Mouse (Mus musculus): ENCODE results near the gene 1700042G07Rik. TPM values are rescaled to one million over a fixed set of nuclear protein-coding genes. Genes with fewer than 3 reads are reported as not detected.
A peak's percentile ranks its signal among the peaks of the same experiment; 100 is the strongest.

The 1700042G07Rik gene
- polyA plus RNA-seq, 1 experiment from 2014 or later = not detected

- Histone ChIP-seq H3K4me1 (replicated peaks) (no peaks in the 10 kb centered on the region), H3K27ac (no peak overlapping the region), H3K4me2 (replicated peaks) (no peak overlapping the region), H3K9ac (replicated peaks) (no peak overlapping the region), H3K36me3 (no peaks in the 10 kb centered on the region), H3K4me3 (replicated peaks) (no peak overlapping the region), H3K27me3 (no peaks in the 10 kb centered on the region), H3K9me3 (no peaks in the 10 kb centered on the region)
- ATAC-seq = no peak
- 85% methylated on average over 8 of the region's 8 CpGs for WGBS
Measured at GRCm38 (mm10) chr4:116165708-116166407, 7.3 kb upstream of the 1700042G07Rik start.

GRCm38 (mm10) chr4:116167404-116167803, 5.8 kb upstream of the 1700042G07Rik start, which contains the start of gene Tspan1:
Gene Tspan1, minus strand, starts transcription at chr4:116167601.
- H3K9ac ChIP-seq (replicated peaks) = no peak within 1 kb of the TSS
- no peaks in the 10 kb centered on the region for H3K27me3 ChIP-seq
- no peak within 1 kb of the TSS for H3K4me2 ChIP-seq (replicated peaks)
- H3K36me3 ChIP-seq = no peaks in the 10 kb centered on the region
- no peak within 1 kb of the TSS for H3K4me3 ChIP-seq (replicated peaks)
- no peak for ATAC-seq
- no peak within 1 kb of the TSS for H3K27ac ChIP-seq
- no peaks in the 10 kb centered on the region for H3K9me3 ChIP-seq
- no peaks in the 10 kb centered on the region for H3K4me1 ChIP-seq (replicated peaks)
- 42% methylated on average over 7 of the region's 7 CpGs for WGBS

GRCm38 (mm10) chr4:116168617-116169352, 4.4 kb upstream of the 1700042G07Rik start:
- Histone ChIP-seq H3K9me3 (no peaks in the 10 kb centered on the region), H3K4me2 (replicated peaks) (no peak overlapping the region), H3K4me3 (replicated peaks) (no peak overlapping the region), H3K27ac (no peak overlapping the region), H3K9ac (replicated peaks) (no peak overlapping the region), H3K4me1 (replicated peaks) (no peaks in the 10 kb centered on the region), H3K27me3 (no peaks in the 10 kb centered on the region), H3K36me3 (no peaks in the 10 kb centered on the region)
- 86% methylated on average over 7 of the region's 8 CpGs for WGBS
- ATAC-seq = peak; percentile 84

GRCm38 (mm10) chr4:116169353-116169672, 3.9 kb upstream of the 1700042G07Rik start:
- no peaks in the 10 kb centered on the region for H3K36me3 ChIP-seq
- no peaks in the 10 kb centered on the region for H3K9me3 ChIP-seq
- no peak overlapping the region for H3K4me3 ChIP-seq (replicated peaks)
- no peak overlapping the region for H3K27ac ChIP-seq
- H3K9ac ChIP-seq (replicated peaks) = no peak overlapping the region
- WGBS = 73% methylated on average over 3 of the region's 3 CpGs
- ATAC-seq = peak; percentile 46
- H3K4me2 ChIP-seq (replicated peaks) = no peak overlapping the region
- no peaks in the 10 kb centered on the region for H3K27me3 ChIP-seq
- peaks cover 3% of the 10 kb centered on the region; the same call in 1 of the 2 replicates for H3K4me1 ChIP-seq (replicated peaks)

GRCm38 (mm10) chr4:116173752-116174151, 580 bp downstream of the 1700042G07Rik start:
- Histone ChIP-seq H3K36me3 (no peaks in the 10 kb centered on the region), H3K9me3 (no peaks in the 10 kb centered on the region), H3K4me2 (replicated peaks) (no peak overlapping the region), H3K27me3 (no peaks in the 10 kb centered on the region), H3K4me1 (replicated peaks) (peaks cover 33% of the 10 kb centered on the region), H3K4me3 (replicated peaks) (no peak overlapping the region), H3K27ac (no peak overlapping the region), H3K9ac (replicated peaks) (no peak overlapping the region)
- ATAC-seq = no peak
- 94% methylated on average over 4 of the region's 4 CpGs for WGBS

- Histone ChIP-seq H3K27me3 (no peaks in the 10 kb centered on the region), H3K4me1 (replicated peaks) (peaks cover 33% of the 10 kb centered on the region), H3K27ac (no peak overlapping the region), H3K36me3 (no peaks in the 10 kb centered on the region), H3K4me3 (replicated peaks) (no peak overlapping the region), H3K9ac (replicated peaks) (no peak overlapping the region), H3K9me3 (no peaks in the 10 kb centered on the region), H3K4me2 (replicated peaks) (no peak overlapping the region)
- WGBS = 42% methylated on average over 6 of the region's 6 CpGs
- no peak for ATAC-seq
Measured at GRCm38 (mm10) chr4:116174466-116175116, 1.4 kb downstream of the 1700042G07Rik start.

- H3K4me2 ChIP-seq (replicated peaks) = no peak overlapping the region
- no peak overlapping the region for H3K27ac ChIP-seq
- peaks cover 33% of the 10 kb centered on the region for H3K4me1 ChIP-seq (replicated peaks)
- no peak overlapping the region for H3K4me3 ChIP-seq (replicated peaks)
- H3K9me3 ChIP-seq = no peaks in the 10 kb centered on the region
- no peaks in the 10 kb centered on the region for H3K27me3 ChIP-seq
- H3K36me3 ChIP-seq = no peaks in the 10 kb centered on the region
- no peak for ATAC-seq
- H3K9ac ChIP-seq (replicated peaks) = no peak overlapping the region
Measured at GRCm38 (mm10) chr4:116175136-116175535, 2.0 kb downstream of the 1700042G07Rik start.

- ATAC-seq = no peak; the same call in 1 of the 2 replicates
- H3K9me3 ChIP-seq = no peaks in the 10 kb centered on the region
Measured at GRCm38 (mm10) chr4:116175711-116176542, 2.8 kb downstream of the 1700042G07Rik start.

GRCm38 (mm10) chr4:116176543-116176988, 3.4 kb downstream of the 1700042G07Rik start:
- H3K36me3 ChIP-seq = no peaks in the 10 kb centered on the region
- ATAC-seq = peak; percentile 90
- H3K9me3 ChIP-seq = no peaks in the 10 kb centered on the region
- H3K27me3 ChIP-seq = no peaks in the 10 kb centered on the region
- peaks cover 33% of the 10 kb centered on the region for H3K4me1 ChIP-seq (replicated peaks)
- 29% methylated on average over 10 of the region's 10 CpGs for WGBS
- peak overlapping the region; percentile 20 for H3K27ac ChIP-seq
- 0 out of 2 replicates have a peak overlapping the region, but pooled peaks have one; percentile 16 for H3K9ac ChIP-seq (replicated peaks)
- H3K4me3 ChIP-seq (replicated peaks) = no peak overlapping the region
- peak overlapping the region; percentile 22 for H3K4me2 ChIP-seq (replicated peaks)

More at GRCm38 (mm10) chr4:116175711-116176542, 2.8 kb downstream of the 1700042G07Rik start:
- no peak overlapping the region for H3K4me2 ChIP-seq (replicated peaks)
- H3K9ac ChIP-seq (replicated peaks) = no peak overlapping the region
- peaks cover 33% of the 10 kb centered on the region for H3K4me1 ChIP-seq (replicated peaks)
- H3K4me3 ChIP-seq (replicated peaks) = no peak overlapping the region
- WGBS = 65% methylated on average over 7 of the region's 7 CpGs
- no peaks in the 10 kb centered on the region for H3K36me3 ChIP-seq
- peak overlapping the region; percentile 20 for H3K27ac ChIP-seq
- no peaks in the 10 kb centered on the region for H3K27me3 ChIP-seq

GRCm38 (mm10) chr4:116177140-116177539, 4.0 kb downstream of the 1700042G07Rik start:
- H3K9ac ChIP-seq (replicated peaks) = peak overlapping the region; percentile 16; the same call in 1 of the 2 replicates
- no peak overlapping the region for H3K4me3 ChIP-seq (replicated peaks)
- H3K4me1 ChIP-seq (replicated peaks) = peaks cover 33% of the 10 kb centered on the region
- no peak overlapping the region for H3K27ac ChIP-seq
- peak overlapping the region; percentile 22 for H3K4me2 ChIP-seq (replicated peaks)
- H3K36me3 ChIP-seq = no peaks in the 10 kb centered on the region
- ATAC-seq = no peak; the same call in 1 of the 2 replicates
- no peaks in the 10 kb centered on the region for H3K9me3 ChIP-seq
- 30% methylated on average over 5 of the region's 5 CpGs for WGBS
- H3K27me3 ChIP-seq = no peaks in the 10 kb centered on the region

- Histone ChIP-seq H3K27me3 (peaks cover 5% of the 10 kb centered on the region; the same call in 1 of the 2 replicates), H3K27ac (no peak overlapping the region), H3K36me3 (no peaks in the 10 kb centered on the region), H3K4me1 (replicated peaks) (peaks cover 13% of the 10 kb centered on the region), H3K4me2 (replicated peaks) (no peak overlapping the region), H3K9ac (replicated peaks) (no peak overlapping the region), H3K4me3 (replicated peaks) (no peak overlapping the region), H3K9me3 (no peaks in the 10 kb centered on the region)
- WGBS = 26% methylated on average over 3 of the region's 3 CpGs
- no peak for ATAC-seq
Measured at GRCm38 (mm10) chr4:116182079-116182478, 8.9 kb downstream of the 1700042G07Rik start.

Data from midbrain, embryonic 13.5 days (tissue).